Mouse (Mus musculus) embryonic facial prominence, embryonic 15.5 days (tissue): ENCODE data around the gene Riox1. TPM values are rescaled to one million over a fixed set of nuclear protein-coding genes. Genes with fewer than 3 reads are reported as not detected.

Experiments
- ATAC-seq: fragments of 200-750 bp; cut with Nextera tagmentation; 2 replicates; pipeline ENCODE4 v1.8.0; 2017; ENCODE audit warnings: low read depth, moderate TSS enrichment; ENCODE audit not compliant: insufficient number of reproducible peaks, low FRiP score, low TSS enrichment
- H3K27ac ChIP-seq: fragments of 300-500 bp; sonication (generic); replicated peaks from 2 replicates; pipeline ENCODE4 v1.5.1; 2015; ENCODE audit warnings: mild to moderate bottlenecking, inconsistent platforms
- H3K27me3 ChIP-seq: fragments of 300-500 bp; sonication (generic); 2 replicates; pipeline ENCODE4 v1.6.1; 2015; ENCODE audit warnings: inconsistent platforms
- H3K36me3 ChIP-seq: fragments of 300-500 bp; sonication (generic); 2 replicates; pipeline ENCODE4 v1.6.1; 2015; ENCODE audit warnings: mild to moderate bottlenecking, inconsistent platforms
- H3K4me1 ChIP-seq: fragments of 300-500 bp; sonication (generic); 2 replicates; pipeline ENCODE4 v1.6.1; 2015; ENCODE audit warnings: inconsistent platforms
- H3K4me2 ChIP-seq: fragments of 300-500 bp; sonication (generic); replicated peaks from 2 replicates; pipeline ENCODE4 v1.6.1; 2015; ENCODE audit warnings: mild to moderate bottlenecking, inconsistent platforms
- H3K4me3 ChIP-seq: fragments of 300-500 bp; sonication (generic); replicated peaks from 2 replicates; pipeline ENCODE4 v1.5.1; 2015; ENCODE audit warnings: mild to moderate bottlenecking, inconsistent platforms
- H3K9ac ChIP-seq: fragments of 300-500 bp; sonication (generic); 2 replicates; pipeline ENCODE4 v1.6.1; 2015; ENCODE audit warnings: inconsistent platforms
- H3K9me3 ChIP-seq: fragments of 300-500 bp; sonication (generic); replicated peaks from 2 replicates; pipeline ENCODE4 v1.6.1; 2016; ENCODE audit warnings: inconsistent platforms
- WGBS: fragments of 180-500 bp; shearing (Covaris S2); methylation state at CpG from one replicate; pipeline ENCODE4 v1.1.7; 2015; 5-methylcytosine and 5-hydroxymethylcytosine counted together
- polyA plus RNA-seq: library from polyadenylated mRNA; unstranded; fragments of >200 nt; fragmentation: Nextera tagmentation; extraction: Ambion mirVana; gene quantifications from 2 replicates; pipeline ENCODE4 v1.2.1, GENCODE M21; 2015

Gene Riox1
- polyA plus RNA-seq, 1 experiment from 2014 or later = 15.4 TPM

- WGBS = 23% methylated on average over 11 of the region's 11 CpGs
- no peak for ATAC-seq
- H3K36me3 ChIP-seq = peaks cover 7% of the 10 kb centered on the region; the same call in 1 of the 2 replicates
- peak overlapping the region; percentile 93 for H3K4me2 ChIP-seq
- no peaks in the 10 kb centered on the region for H3K9me3 ChIP-seq
- peaks cover 29% of the 10 kb centered on the region for H3K4me1 ChIP-seq
- no peaks in the 10 kb centered on the region for H3K27me3 ChIP-seq
- H3K4me3 ChIP-seq = peak overlapping the region; percentile 86
- H3K27ac ChIP-seq = peak overlapping the region; percentile 87; the same call in 1 of the 2 replicates
- H3K9ac ChIP-seq = peak overlapping the region; percentile 70; the same call in 1 of the 2 replicates
Observed at GRCm38 (mm10) chr12:83949776-83950492, 474 bp upstream of the Riox1 start.

- peak overlapping the region; percentile 86 for H3K4me3 ChIP-seq
- H3K9me3 ChIP-seq = no peaks in the 10 kb centered on the region
- H3K36me3 ChIP-seq = peaks cover 11% of the 10 kb centered on the region; the same call in 1 of the 2 replicates
- H3K4me2 ChIP-seq = peak overlapping the region; percentile 93
- ATAC-seq = peak; percentile 67
- WGBS = under 1% methylated on average over 116 of the region's 116 CpGs
- H3K4me1 ChIP-seq = peaks cover 29% of the 10 kb centered on the region
- peak overlapping the region; percentile 87 for H3K27ac ChIP-seq
- no peaks in the 10 kb centered on the region for H3K27me3 ChIP-seq
- peak overlapping the region; percentile 70 for H3K9ac ChIP-seq
Observed at GRCm38 (mm10) chr12:83950840-83951701, 663 bp downstream of the Riox1 start.

- Histone ChIP-seq H3K27ac (no peak overlapping the region), H3K4me3 (peak overlapping the region; percentile 86), H3K9ac (peak overlapping the region; percentile 70; the same call in 1 of the 2 replicates), H3K36me3 (peaks cover 11% of the 10 kb centered on the region; the same call in 1 of the 2 replicates), H3K4me2 (peak overlapping the region; percentile 93), H3K9me3 (no peaks in the 10 kb centered on the region), H3K4me1 (peaks cover 29% of the 10 kb centered on the region), H3K27me3 (no peaks in the 10 kb centered on the region)
- WGBS = 63% methylated on average over 32 of the region's 32 CpGs
- no peak for ATAC-seq
Observed at GRCm38 (mm10) chr12:83951711-83952575, 1.5 kb downstream of the Riox1 start.

DNA sequence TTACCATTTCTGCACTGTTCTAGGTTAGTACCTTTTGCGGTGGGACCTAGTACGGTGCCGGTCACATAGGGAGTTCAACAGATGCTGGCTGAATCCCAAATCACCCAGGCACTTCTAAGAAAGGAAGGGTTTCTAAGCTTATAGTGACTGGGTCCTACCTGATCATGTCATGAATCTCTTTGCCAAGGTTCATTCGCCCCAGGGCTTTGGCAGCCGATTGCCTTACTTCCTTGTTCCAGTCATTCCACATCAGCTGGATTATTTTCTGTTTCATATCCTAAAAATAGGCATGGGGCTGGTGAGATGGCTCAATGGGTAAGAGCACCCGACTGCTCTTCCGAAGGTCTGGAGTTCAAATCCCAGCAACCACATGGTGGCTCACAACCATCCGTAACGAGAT, 7.9 kb downstream of the Riox1 start:
- H3K27me3 ChIP-seq = no peaks in the 10 kb centered on the region
- no peak overlapping the region for H3K4me2 ChIP-seq
- no peaks in the 10 kb centered on the region for H3K9me3 ChIP-seq
- 80% methylated on average over 9 of the region's 9 CpGs for WGBS
- H3K9ac ChIP-seq = no peak overlapping the region
- peaks cover 8% of the 10 kb centered on the region; the same call in 1 of the 2 replicates for H3K36me3 ChIP-seq
- ATAC-seq = no peak
- no peak overlapping the region for H3K4me3 ChIP-seq
- H3K4me1 ChIP-seq = 0 out of 2 replicates have a peak, but pooled peaks cover 8% of the 10 kb centered on the region
- no peak overlapping the region for H3K27ac ChIP-seq

DNA sequence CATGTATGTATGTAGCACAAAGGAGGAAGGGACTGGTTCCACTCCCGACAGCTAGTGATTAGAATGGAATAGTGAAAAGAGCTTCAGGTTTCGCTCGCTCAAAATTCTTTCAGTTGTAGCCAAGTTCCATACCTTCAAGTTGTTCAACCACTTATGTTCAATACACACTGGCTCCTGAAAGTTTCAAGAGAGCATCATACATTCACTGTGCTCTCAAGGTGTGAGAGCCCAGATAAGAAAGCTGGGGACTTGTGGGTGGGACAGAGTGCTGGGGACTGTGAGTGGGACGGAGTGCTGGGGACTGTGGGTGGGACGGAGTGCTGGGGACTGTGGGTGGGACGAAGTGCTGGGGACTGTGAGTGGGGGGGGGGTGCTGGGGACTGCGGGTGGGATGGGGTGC, 14.8 kb downstream of the Riox1 start:
- Histone ChIP-seq H3K9ac (no peak overlapping the region), H3K4me3 (no peak overlapping the region), H3K4me1 (no peaks in the 10 kb centered on the region), H3K4me2 (no peak overlapping the region), H3K36me3 (no peaks in the 10 kb centered on the region), H3K27me3 (no peaks in the 10 kb centered on the region), H3K9me3 (no peaks in the 10 kb centered on the region), H3K27ac (no peak overlapping the region)
- no peak for ATAC-seq
- whole genome bisulfite sequencing = 79% methylated on average over 7 of the region's 7 CpGs

- H3K9me3 ChIP-seq = no peaks in the 10 kb centered on the region
- no peak for ATAC-seq
- H3K9ac ChIP-seq = no peak overlapping the region
- 62% methylated on average over 2 of the region's 2 CpGs for WGBS
- no peak overlapping the region for H3K4me2 ChIP-seq
- no peak overlapping the region for H3K27ac ChIP-seq
- no peak overlapping the region for H3K4me3 ChIP-seq
- H3K4me1 ChIP-seq = no peaks in the 10 kb centered on the region
- no peaks in the 10 kb centered on the region for H3K36me3 ChIP-seq
- H3K27me3 ChIP-seq = no peaks in the 10 kb centered on the region
Observed at GRCm38 (mm10) chr12:83972117-83972516, 21.7 kb downstream of the Riox1 start.

- no peaks in the 10 kb centered on the region for H3K36me3 ChIP-seq
- ATAC-seq = no peak
- H3K9me3 ChIP-seq = no peaks in the 10 kb centered on the region
- H3K4me1 ChIP-seq = no peaks in the 10 kb centered on the region
- WGBS = 85% methylated on average over 6 of the region's 6 CpGs
- H3K4me3 ChIP-seq = no peak overlapping the region
- no peak overlapping the region for H3K9ac ChIP-seq
- H3K27ac ChIP-seq = no peak overlapping the region
- no peak overlapping the region for H3K4me2 ChIP-seq
- H3K27me3 ChIP-seq = no peaks in the 10 kb centered on the region
Observed at GRCm38 (mm10) chr12:83978862-83979261, 28.5 kb downstream of the Riox1 start.

DNA sequence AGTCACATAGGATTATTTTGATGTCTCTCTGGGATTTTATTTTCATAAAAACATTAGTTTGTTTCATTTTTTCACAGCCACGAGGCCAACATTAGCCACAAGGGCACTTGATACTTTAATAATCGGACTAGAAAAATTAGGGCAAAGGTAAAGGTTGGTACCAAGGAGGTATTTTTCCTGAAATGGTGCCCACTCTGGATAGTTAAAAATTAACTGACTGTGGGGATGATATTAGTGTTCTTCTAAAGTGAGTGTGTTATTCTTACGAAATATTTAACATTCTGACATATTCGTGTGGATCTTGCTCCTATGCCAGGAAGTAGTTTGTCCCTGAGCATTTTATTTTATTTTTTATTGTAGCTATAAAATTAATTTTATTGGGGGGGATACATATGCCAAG, 31.2 kb downstream of the Riox1 start:
- Histone ChIP-seq H3K4me1 (no peaks in the 10 kb centered on the region), H3K27ac (no peak overlapping the region), H3K4me3 (no peak overlapping the region), H3K36me3 (no peaks in the 10 kb centered on the region), H3K9me3 (no peaks in the 10 kb centered on the region), H3K4me2 (no peak overlapping the region), H3K27me3 (no peaks in the 10 kb centered on the region), H3K9ac (no peak overlapping the region)
- ATAC-seq = no peak
- 82% methylated on average over 4 of the region's 4 CpGs for WGBS

GRCm38 (mm10) chr12:83984752-83985151, 34.3 kb downstream of the Riox1 start, which contains the start of gene Heatr4:
Gene Heatr4 (minus strand): TSS chr12:83984852.
- Histone ChIP-seq H3K36me3 (no peaks in the 10 kb centered on the region), H3K4me3 (no peak within 1 kb of the TSS), H3K9me3 (no peaks in the 10 kb centered on the region), H3K4me2 (no peak within 1 kb of the TSS), H3K27me3 (no peaks in the 10 kb centered on the region), H3K27ac (no peak within 1 kb of the TSS), H3K9ac (no peak within 1 kb of the TSS), H3K4me1 (peaks cover 5% of the 10 kb centered on the region; the same call in 1 of the 2 replicates)
- 74% methylated on average over 4 of the region's 4 CpGs for WGBS
- no peak for ATAC-seq

DNA sequence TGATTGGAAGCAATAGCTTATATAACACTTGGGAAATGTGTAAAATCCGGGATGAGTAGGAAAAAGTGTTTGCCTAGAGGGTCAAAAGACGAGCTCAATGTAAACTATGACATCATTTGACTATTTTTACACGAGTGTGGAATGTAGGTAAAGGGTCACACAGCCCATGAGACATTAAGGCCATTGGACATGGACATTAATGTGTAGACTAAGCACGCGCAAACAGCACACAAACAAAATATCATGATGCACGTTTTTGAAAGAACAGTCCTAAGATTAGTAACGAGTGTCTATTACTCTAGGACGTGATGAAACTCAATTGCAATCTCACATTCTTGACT, 36.8 kb downstream of the Riox1 start:
- Histone ChIP-seq H3K27ac (peak overlapping the region; percentile 95), H3K4me2 (peak overlapping the region; percentile 65), H3K4me1 (peaks cover 5% of the 10 kb centered on the region; the same call in 1 of the 2 replicates), H3K9ac (0 out of 2 replicates have a peak overlapping the region, but pooled peaks have one; percentile 58), H3K9me3 (no peaks in the 10 kb centered on the region), H3K27me3 (no peaks in the 10 kb centered on the region), H3K36me3 (no peaks in the 10 kb centered on the region), H3K4me3 (peak overlapping the region; percentile 67)
- WGBS = 21% methylated on average over 8 of the region's 8 CpGs
- ATAC-seq = no peak
